Mouse (Mus musculus) limb, embryonic 13.5 days (tissue): Measurements from ENCODE around the gene Nr2c1. TPM values are rescaled to one million over a fixed set of nuclear protein-coding genes. Genes with fewer than 3 reads are reported as not detected.
A peak's percentile ranks its signal among the peaks of the same experiment; 100 is the strongest.

ENCODE experiments used
- ATAC-seq: fragments of 200-750 bp; cut with Nextera tagmentation; 2 replicates; pipeline ENCODE4 v1.8.0; 2017; ENCODE audit warnings: low read depth, moderate number of reproducible peaks, moderate TSS enrichment; ENCODE audit not compliant: low FRiP score
- H3K27ac ChIP-seq: fragments of 300-500 bp; sonication (generic); 2 replicates; pipeline ENCODE4 v1.5.1; 2015; ENCODE audit warnings: inconsistent platforms, mild to moderate bottlenecking, moderate library complexity
- H3K27me3 ChIP-seq: fragments of 300-500 bp; sonication (generic); 2 replicates; pipeline ENCODE4 v1.6.1; 2015; ENCODE audit warnings: mild to moderate bottlenecking, inconsistent platforms
- H3K36me3 ChIP-seq: fragments of 300-500 bp; sonication (generic); 2 replicates; pipeline ENCODE4 v1.6.1; 2015; ENCODE audit warnings: inconsistent platforms, mild to moderate bottlenecking, moderate library complexity
- H3K4me1 ChIP-seq: fragments of 300-500 bp; sonication (generic); 2 replicates; pipeline ENCODE4 v1.6.1; 2015; ENCODE audit warnings: inconsistent platforms
- H3K4me2 ChIP-seq: fragments of 300-500 bp; sonication (generic); replicated peaks from 2 replicates; pipeline ENCODE4 v1.6.1; 2015; ENCODE audit warnings: inconsistent platforms, mild to moderate bottlenecking, moderate library complexity
- H3K4me3 ChIP-seq: fragments of 300-500 bp; sonication (generic); 2 replicates; pipeline ENCODE4 v1.5.1; 2015; ENCODE audit warnings: moderate library complexity, mild to moderate bottlenecking, inconsistent platforms
- H3K9ac ChIP-seq: fragments of 300-500 bp; sonication (generic); 2 replicates; pipeline ENCODE4 v1.6.1; 2015; ENCODE audit warnings: mild to moderate bottlenecking, inconsistent platforms
- H3K9me3 ChIP-seq: fragments of 300-500 bp; sonication (generic); 2 replicates; pipeline ENCODE4 v1.6.1; 2016; ENCODE audit warnings: inconsistent platforms
- WGBS: fragments of 180-500 bp; shearing (Covaris S2); methylation state at CpG from one replicate; pipeline ENCODE4 v1.1.7; 2015; 5-methylcytosine and 5-hydroxymethylcytosine counted together
- polyA plus RNA-seq: library from polyadenylated mRNA; unstranded; fragments of >200 nt; fragmentation: Nextera tagmentation; extraction: Ambion mirVana; gene quantifications from 2 replicates; pipeline ENCODE4 v1.2.1, GENCODE M21; 2015

The Nr2c1 gene
- 9.9 and 10.0 TPM in 2 replicates for polyA plus RNA-seq

DNA sequence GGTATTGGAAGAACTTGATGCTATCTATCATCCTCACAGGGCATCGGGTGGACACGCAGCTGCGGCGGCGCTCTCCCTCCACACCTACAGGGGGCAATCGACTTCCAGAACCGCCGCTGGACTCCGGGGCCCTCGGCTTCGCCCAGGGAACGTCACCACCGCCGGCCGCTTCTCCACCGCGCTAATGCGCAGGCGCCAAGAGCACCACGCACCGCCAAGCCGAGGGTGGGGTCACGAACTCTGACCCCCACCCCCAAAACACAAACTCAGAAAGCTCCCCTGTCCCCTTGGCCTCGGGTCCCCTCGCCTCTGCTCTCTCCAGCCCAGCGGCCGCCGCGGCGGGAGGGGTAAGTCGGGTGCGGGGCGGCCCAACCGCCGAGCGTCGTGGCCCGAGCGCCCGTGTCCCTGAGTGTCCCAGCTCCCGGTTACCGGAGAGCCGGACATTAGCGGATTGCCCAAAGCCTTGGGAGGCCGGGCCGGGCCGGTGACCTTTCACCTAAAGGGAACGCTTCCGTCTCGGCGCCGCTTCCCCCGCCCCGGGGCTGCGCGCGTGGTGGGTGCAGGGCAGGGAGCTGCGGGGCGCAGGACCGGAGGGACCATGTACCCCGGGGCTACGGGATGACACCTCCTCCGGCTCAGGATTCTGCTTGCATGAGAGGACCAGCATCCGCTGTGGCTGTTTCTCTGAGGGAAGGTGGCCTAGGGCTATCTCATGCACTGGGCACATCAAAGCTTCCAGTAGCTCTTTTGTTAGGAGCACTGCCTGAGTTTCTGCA, at the start of gene Nr2c1:
TSS of gene Nr2c1 (plus strand) at position 268 of the 776 bp plus-strand sequence.
- Histone ChIP-seq H3K4me1 (peaks cover 29% of the 10 kb centered on the region), H3K27ac (peak within 1 kb of the TSS; percentile 76), H3K4me2 (peak within 1 kb of the TSS; percentile 66), H3K36me3 (no peaks in the 10 kb centered on the region), H3K4me3 (peak within 1 kb of the TSS; percentile 82), H3K27me3 (no peaks in the 10 kb centered on the region), H3K9ac (peak within 1 kb of the TSS; percentile 95), H3K9me3 (no peaks in the 10 kb centered on the region)
- peak; percentile 90 for ATAC-seq
- WGBS, result under 1% methylated on average over 64 of the region's 64 CpGs

DNA sequence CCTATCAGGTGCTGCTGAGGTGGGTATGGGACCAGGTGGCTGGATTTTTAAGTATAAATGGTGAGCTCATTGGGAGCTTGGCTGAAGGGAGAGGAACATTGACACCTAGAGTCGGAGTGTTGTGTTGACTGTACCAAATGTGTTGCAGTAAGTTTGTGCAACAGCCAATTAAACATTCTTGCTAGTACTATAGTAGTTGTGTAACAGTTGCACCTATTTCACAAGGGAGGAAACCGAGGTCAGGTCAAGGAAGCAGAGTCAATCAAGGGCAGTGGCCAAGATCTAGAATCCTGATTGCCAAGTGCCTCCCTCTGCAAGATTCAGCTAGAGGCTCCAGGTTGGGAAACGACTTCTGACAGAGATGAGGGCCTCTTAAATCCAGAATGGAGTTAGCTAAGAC, 49.7 kb upstream of the Nr2c1 start:
- WGBS, result 86% methylated on average over 3 of the region's 3 CpGs
- H3K27me3 ChIP-seq, result no peaks in the 10 kb centered on the region
- no peak overlapping the region for H3K4me2 ChIP-seq
- ATAC-seq, result no peak
- H3K4me1 ChIP-seq, result peaks cover 5% of the 10 kb centered on the region
- H3K9me3 ChIP-seq, result no peaks in the 10 kb centered on the region
- no peak overlapping the region for H3K4me3 ChIP-seq
- peaks cover 10% of the 10 kb centered on the region for H3K36me3 ChIP-seq
- no peak overlapping the region for H3K27ac ChIP-seq
- H3K9ac ChIP-seq, result no peak overlapping the region

DNA sequence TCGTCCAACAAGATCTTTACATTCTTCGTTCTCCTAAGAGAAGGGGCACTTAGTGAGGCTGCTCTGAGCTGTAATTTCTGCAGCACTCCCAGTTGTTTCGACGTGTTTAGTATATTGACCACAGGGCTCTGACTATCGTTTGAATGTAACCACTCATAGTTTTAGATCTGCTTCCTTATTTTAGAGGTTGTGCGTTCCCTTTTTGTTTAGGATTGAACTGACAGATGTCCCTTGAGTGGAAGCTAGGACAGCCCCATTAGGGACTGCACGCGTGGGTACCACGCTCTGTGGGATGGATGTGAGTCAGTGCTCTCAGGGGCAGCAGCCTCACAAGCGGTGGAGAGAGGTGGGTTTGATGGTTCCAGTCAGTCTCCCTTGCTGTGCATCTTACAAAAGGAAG, 42.3 kb upstream of the Nr2c1 start:
- ATAC-seq, result no peak
- 91% methylated on average over 10 of the region's 10 CpGs for WGBS

DNA sequence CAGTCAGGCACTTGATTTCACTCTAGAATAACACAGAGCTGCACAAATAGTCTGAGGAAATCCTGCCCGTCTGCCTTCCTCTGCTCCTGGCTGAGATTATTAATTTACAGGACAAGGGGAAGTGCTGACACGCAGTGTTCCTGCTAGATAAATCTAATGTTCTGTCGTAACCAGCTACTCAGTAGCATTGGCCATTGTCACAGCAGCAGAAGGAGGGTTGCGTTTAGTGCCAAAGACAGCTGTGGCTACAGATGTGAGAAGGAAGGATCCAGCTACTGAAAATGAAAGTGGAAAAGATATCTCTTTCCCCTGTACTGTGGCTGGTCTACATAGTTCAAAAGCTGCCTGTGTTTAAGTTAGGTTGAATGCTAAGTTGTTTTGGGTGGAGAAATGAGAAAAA, 40.7 kb upstream of the Nr2c1 start:
- Histone ChIP-seq H3K4me1 (peaks cover 19% of the 10 kb centered on the region), H3K4me3 (no peak overlapping the region), H3K36me3 (peaks cover 22% of the 10 kb centered on the region), H3K4me2 (no peak overlapping the region), H3K27me3 (no peaks in the 10 kb centered on the region), H3K27ac (no peak overlapping the region), H3K9me3 (no peaks in the 10 kb centered on the region), H3K9ac (no peak overlapping the region)
- 73% methylated on average over 4 of the region's 4 CpGs for WGBS
- no peak for ATAC-seq

More for the DNA sequence above, 42.3 kb upstream of the Nr2c1 start:
- Histone ChIP-seq H3K27ac (no peak overlapping the region), H3K4me3 (no peak overlapping the region), H3K9ac (no peak overlapping the region), H3K9me3 (no peaks in the 10 kb centered on the region), H3K4me2 (no peak overlapping the region), H3K4me1 (peaks cover 7% of the 10 kb centered on the region), H3K27me3 (no peaks in the 10 kb centered on the region), H3K36me3 (peaks cover 22% of the 10 kb centered on the region)

DNA sequence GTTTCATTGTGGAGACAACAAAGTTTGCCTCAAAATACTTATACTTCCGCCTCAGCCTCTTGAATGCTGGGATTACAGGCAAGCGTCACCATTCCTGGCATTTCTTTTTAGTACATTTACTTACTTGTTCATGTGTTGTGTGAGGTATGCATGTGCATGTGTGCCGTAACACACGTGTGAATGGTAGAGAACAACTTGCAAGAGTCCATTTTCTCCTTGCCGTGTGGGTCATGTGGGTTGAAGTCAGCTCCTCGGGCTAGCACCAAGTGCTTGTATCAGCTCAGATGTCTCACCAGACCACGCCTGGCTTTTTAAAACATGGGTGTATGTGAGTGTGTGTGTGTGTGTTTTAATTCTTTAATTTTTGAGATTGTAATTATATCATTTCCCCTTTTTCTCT, 40.2 kb upstream of the Nr2c1 start:
- peaks cover 24% of the 10 kb centered on the region for H3K4me1 ChIP-seq
- H3K4me2 ChIP-seq, result no peak overlapping the region
- WGBS, result 91% methylated on average over 7 of the region's 7 CpGs
- H3K4me3 ChIP-seq, result no peak overlapping the region
- H3K9ac ChIP-seq, result no peak overlapping the region
- H3K36me3 ChIP-seq, result peaks cover 21% of the 10 kb centered on the region
- no peaks in the 10 kb centered on the region for H3K9me3 ChIP-seq
- H3K27ac ChIP-seq, result no peak overlapping the region
- no peaks in the 10 kb centered on the region for H3K27me3 ChIP-seq
- ATAC-seq, result no peak

DNA sequence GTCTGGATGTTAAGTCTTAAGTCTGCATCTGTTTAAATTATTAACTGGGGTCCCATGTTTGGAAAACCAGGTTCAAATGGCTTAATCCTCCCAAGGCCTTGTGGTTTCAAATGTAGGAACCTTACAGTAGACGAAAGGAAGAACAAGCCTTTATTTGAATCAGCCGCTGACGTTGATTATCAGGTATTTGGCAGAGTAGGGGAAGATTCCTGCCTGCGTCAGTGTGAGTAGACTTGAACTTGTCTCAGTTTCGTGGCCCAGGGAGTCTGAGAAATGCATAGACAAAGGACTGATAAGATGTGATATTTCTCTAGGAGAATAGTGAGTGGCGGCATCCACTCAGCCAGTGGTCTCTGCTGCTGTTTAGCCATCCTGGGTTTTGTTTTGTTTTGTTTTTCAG, 39.0 kb upstream of the Nr2c1 start:
- no peak for ATAC-seq
- WGBS, result 93% methylated on average over 6 of the region's 6 CpGs
- Histone ChIP-seq H3K36me3 (peaks cover 12% of the 10 kb centered on the region), H3K27ac (no peak overlapping the region), H3K9me3 (no peaks in the 10 kb centered on the region), H3K4me1 (peaks cover 25% of the 10 kb centered on the region), H3K27me3 (no peaks in the 10 kb centered on the region), H3K4me2 (no peak overlapping the region), H3K4me3 (no peak overlapping the region), H3K9ac (no peak overlapping the region)

DNA sequence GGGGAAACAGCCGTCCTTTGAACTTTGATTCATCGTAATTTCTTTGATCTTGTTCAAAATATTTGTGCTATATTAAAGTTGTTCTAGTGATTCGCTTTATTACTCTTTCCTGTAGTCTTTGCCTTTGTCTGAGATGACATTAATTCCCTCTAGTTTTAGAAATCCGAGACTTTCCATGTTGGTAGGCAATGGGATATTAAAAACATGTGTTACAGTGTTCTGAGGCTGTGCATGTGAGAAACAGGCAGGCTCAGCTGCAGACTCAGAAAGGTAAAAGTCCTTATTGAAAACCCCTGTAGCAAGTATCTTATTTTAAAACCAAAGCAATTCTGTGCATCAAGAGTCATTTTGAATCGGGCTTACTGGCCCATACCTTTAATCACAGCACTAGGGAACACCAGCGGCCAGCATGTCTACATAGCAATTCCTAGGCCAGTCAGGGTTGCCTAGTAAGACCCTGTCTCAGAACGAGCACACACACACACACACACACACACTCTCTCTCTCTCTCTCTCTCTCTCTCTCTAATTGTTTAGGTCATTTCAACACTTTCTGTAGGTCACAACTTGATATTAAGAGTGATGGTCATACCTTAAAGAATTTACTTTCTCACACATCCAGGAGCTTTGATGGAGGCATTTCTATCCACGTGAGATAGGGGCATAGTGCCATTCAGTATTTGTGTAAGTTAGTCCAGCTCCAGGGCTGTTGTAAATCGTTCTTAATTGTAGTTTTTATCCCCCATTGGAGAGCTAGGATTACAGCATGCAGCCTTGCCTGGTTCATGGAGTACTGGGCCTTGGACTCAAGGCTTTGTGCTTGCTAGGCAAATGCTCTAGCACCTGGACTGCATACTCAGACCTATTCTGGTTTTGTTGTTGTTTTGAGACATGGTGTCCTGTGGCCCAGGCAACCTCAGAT, 36.7 kb upstream of the Nr2c1 start:
- Histone ChIP-seq H3K36me3 (peaks cover under 1% of the 10 kb centered on the region), H3K9ac (no peak overlapping the region), H3K27ac (peak overlapping the region; percentile 75), H3K4me2 (0 out of 2 replicates have a peak overlapping the region, but pooled peaks have one; percentile 11), H3K4me1 (peaks cover 31% of the 10 kb centered on the region), H3K27me3 (no peaks in the 10 kb centered on the region), H3K9me3 (no peaks in the 10 kb centered on the region), H3K4me3 (no peak overlapping the region)
- peak; percentile 73 for ATAC-seq
- 28% methylated on average over 9 of the region's 9 CpGs for WGBS

DNA sequence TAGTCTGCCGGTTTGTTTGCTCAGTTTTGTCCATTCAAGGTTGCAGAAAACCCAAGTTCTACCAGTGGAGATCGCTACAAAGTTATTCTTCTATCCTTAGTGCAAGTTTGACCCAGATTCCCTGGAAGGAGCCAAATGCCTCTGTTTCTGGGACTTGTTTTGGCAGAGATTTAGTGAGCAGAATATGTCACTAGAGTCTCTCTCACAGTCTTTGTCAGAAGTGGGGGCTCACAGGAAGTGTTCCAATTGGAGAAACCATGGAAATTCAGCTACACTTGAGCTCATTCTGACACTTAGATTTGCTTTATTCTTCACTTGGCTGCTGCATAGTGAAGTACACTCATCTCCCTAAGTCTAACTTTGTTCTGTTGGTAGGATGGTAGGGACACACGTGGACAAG, 35.6 kb upstream of the Nr2c1 start:
- no peaks in the 10 kb centered on the region for H3K9me3 ChIP-seq
- no peak overlapping the region for H3K4me3 ChIP-seq
- H3K36me3 ChIP-seq, result no peaks in the 10 kb centered on the region
- no peak overlapping the region for H3K4me2 ChIP-seq
- peaks cover 32% of the 10 kb centered on the region for H3K4me1 ChIP-seq
- 83% methylated on average over 3 of the region's 3 CpGs for WGBS
- no peaks in the 10 kb centered on the region for H3K27me3 ChIP-seq
- H3K9ac ChIP-seq, result no peak overlapping the region
- ATAC-seq, result no peak
- H3K27ac ChIP-seq, result no peak overlapping the region

DNA sequence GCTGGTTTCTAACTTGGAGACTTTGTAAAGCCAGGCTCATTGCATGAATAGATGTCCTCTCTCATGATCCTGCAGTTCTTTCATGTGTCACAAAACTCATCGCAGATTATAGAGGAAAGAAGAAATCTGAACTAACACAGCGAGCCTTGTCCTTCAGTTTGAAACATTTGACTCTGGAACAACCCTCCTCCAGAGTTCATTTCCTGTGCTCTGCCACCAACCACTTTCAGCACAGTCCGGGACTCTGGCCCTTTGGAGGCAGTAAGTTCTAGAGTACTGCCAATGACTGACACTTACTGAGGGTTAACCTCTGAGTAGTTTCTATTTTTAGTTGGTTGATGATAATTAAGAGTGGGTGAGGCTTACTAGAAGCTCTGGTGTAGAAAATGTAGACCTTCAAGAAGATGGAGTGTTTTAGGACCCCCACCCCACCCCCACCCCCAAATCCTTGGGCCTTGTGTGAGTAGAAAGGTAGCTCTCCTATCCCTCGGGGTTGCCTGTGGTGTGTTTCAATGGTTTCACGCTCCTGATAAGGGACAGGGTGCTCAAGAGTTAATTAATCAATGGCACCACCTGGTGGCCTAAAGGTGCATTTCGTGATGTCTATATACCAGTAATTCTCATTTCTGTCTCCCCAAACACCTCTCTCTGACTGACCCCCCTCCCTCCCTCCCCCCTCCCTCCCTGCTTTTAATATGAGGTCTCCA, 31.8 kb upstream of the Nr2c1 start:
- no peaks in the 10 kb centered on the region for H3K27me3 ChIP-seq
- H3K9me3 ChIP-seq, result no peaks in the 10 kb centered on the region
- H3K9ac ChIP-seq, result 0 out of 2 replicates have a peak overlapping the region, but pooled peaks have one; percentile 8
- no peak overlapping the region for H3K27ac ChIP-seq
- ATAC-seq, result peak; percentile 61; the same call in 1 of the 2 replicates
- H3K4me1 ChIP-seq, result peaks cover 23% of the 10 kb centered on the region
- H3K36me3 ChIP-seq, result peaks cover 7% of the 10 kb centered on the region
- no peak overlapping the region for H3K4me3 ChIP-seq
- 32% methylated on average over 6 of the region's 6 CpGs for WGBS
- H3K4me2 ChIP-seq, result no peak overlapping the region

DNA sequence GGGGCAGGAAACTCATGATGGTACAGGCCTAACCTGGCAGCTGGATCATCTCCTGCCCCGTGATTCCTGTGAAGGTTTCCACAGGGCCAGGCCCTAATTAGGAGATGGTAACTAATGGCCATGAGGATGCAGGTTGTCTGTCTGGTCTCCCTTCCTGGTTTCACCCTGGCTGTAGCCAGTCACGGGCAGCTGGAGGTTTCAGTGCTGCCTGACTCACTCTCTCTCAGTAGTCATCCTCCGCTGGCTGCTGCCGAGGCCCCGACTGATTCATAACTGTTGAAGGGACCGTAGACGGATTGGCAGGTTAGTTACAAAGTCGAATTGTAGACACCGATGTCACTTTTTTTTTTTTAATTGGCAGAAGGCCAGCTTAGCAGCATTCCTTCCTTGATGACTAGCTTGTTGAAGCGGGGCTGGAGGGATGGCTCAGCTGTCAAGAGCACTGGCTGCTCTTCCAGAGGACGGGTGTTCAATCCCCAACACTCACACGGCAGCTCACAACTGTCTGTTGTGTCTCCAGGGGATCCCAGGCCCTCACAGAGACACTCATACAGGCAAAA, 31.0 kb upstream of the Nr2c1 start:
- no peak for ATAC-seq
- H3K9me3 ChIP-seq, result no peaks in the 10 kb centered on the region
- H3K4me3 ChIP-seq, result no peak overlapping the region
- peaks cover 15% of the 10 kb centered on the region for H3K4me1 ChIP-seq
- H3K27me3 ChIP-seq, result no peaks in the 10 kb centered on the region
- H3K36me3 ChIP-seq, result peaks cover 11% of the 10 kb centered on the region
- H3K9ac ChIP-seq, result no peak overlapping the region
- H3K27ac ChIP-seq, result no peak overlapping the region
- H3K4me2 ChIP-seq, result no peak overlapping the region
- WGBS, result 71% methylated on average over 12 of the region's 12 CpGs

DNA sequence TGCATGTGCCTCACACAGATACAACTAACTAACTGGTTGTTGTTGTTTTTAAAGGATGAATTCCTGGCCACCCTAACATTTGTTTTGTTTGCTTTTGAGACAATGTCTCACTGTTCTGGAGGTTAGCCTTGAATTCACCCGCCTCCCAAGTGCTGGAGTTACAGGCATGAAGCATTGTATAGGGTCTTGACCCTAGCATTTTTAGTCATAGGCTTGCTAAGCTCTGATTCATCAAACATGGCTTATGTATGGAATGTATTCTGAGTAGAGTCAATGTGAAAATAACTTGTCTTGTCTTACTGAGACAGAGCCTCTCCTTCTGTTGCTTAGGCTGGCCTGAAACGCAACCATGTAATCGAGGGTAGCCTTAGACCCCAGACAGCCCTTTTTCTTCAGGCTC, 29.9 kb upstream of the Nr2c1 start:
- Histone ChIP-seq H3K36me3 (peaks cover 18% of the 10 kb centered on the region), H3K4me2 (no peak overlapping the region), H3K27me3 (no peaks in the 10 kb centered on the region), H3K9me3 (no peaks in the 10 kb centered on the region), H3K9ac (no peak overlapping the region), H3K4me3 (no peak overlapping the region), H3K4me1 (peaks cover 7% of the 10 kb centered on the region), H3K27ac (no peak overlapping the region)
- ATAC-seq, result no peak
- WGBS, result 91% methylated on average over 3 of the region's 3 CpGs
